Mouse (Mus musculus): ENCODE data around the gene Dip2c.

- TF ChIP-seq SIN3A (IDR thresholded peaks at IDR 0.05; ENCODE audit: low read length): no peak
- TF ChIP-seq MAZ (IDR thresholded peaks at IDR 0.05; ENCODE audit: low read depth, low read length): no peak
- no peak for TF ChIP-seq EP300 (IDR thresholded peaks at IDR 0.05; ENCODE audit: low read depth in 1 of 2, low read length in 2 of 2)
- TF ChIP-seq MEF2A (IDR thresholded peaks at IDR 0.05; ENCODE audit: extremely low read depth, insufficient replicate concordance, low read depth, low read length, poor library complexity, severe bottlenecking): no peak
- TF ChIP-seq CTCF (IDR thresholded peaks at IDR 0.05 in 2 of 3, conservative IDR thresholded peaks at IDR 0.05 in 1 of 3; ENCODE audit: control insufficient read depth in 1 of 3, insufficient read depth in 1 of 3, low read depth in 2 of 3, low read length in 3 of 3, poor library complexity in 1 of 3, severe bottlenecking in 1 of 3): no peak
- no peak for TF ChIP-seq USF1 (IDR thresholded peaks at IDR 0.05; ENCODE audit: low read depth, low read length)
- no peak for TF ChIP-seq JUND (IDR thresholded peaks at IDR 0.05; ENCODE audit: low read depth, low read length)
- TF ChIP-seq MYC (IDR thresholded peaks at IDR 0.05; ENCODE audit: low read depth, low read length): no peak
- TF ChIP-seq RCOR1 (IDR thresholded peaks at IDR 0.05; ENCODE audit: low read depth, low read length): no peak
- TF ChIP-seq KAT2A (conservative IDR thresholded peaks at IDR 0.05; ENCODE audit: low read depth, low read length): no peak
- no peak for TF ChIP-seq E2F4 (IDR thresholded peaks at IDR 0.05; ENCODE audit: borderline replicate concordance, low read depth, low read length)
- TF ChIP-seq ZKSCAN1 (IDR thresholded peaks at IDR 0.05; ENCODE audit: low read depth, low read length): no peak
Measured at GRCm38 (mm10) chr13:9408983-9409382, 132.7 kb downstream of the Dip2c start.
